Mouse (Mus musculus) neural tube, embryonic 11.5 days (tissue): ENCODE measurements at regions not wholly inside any gene's neighbourhood (a gene's known extent, or its start where the extent isn't known, plus 50 kb on each side); places are given as distances from the start of the nearest gene placed in this dataset.

Source experiments
- ATAC-seq: fragments of 200-750 bp; cut with Nextera tagmentation; 2 replicates; pipeline ENCODE4 v1.8.0; 2017; ENCODE audit warnings: moderate number of reproducible peaks, mild to moderate bottlenecking, moderate TSS enrichment, moderate library complexity; ENCODE audit not compliant: insufficient read depth, low FRiP score, low TSS enrichment
- DNase-seq: peaks from one replicate; pipeline ENCODE4 v3.0.0-alpha.2; 2015; ENCODE audit warnings: low spot score
- H3K27ac ChIP-seq: fragments of 300-500 bp; sonication (generic); 2 replicates; pipeline ENCODE4 v1.5.1; 2014; ENCODE audit warnings: low read depth, mild to moderate bottlenecking, low read length
- H3K27me3 ChIP-seq: fragments of 300-500 bp; sonication (generic); 2 replicates; pipeline ENCODE4 v1.6.1; 2014; ENCODE audit warnings: mild to moderate bottlenecking, low read length, mixed read lengths; ENCODE audit not compliant: control insufficient read depth, insufficient read depth
- H3K36me3 ChIP-seq: fragments of 300-500 bp; sonication (generic); 2 replicates; pipeline ENCODE4 v1.6.1; 2014; ENCODE audit warnings: mild to moderate bottlenecking, low read length, moderate library complexity, mixed read lengths; ENCODE audit not compliant: control insufficient read depth, insufficient read depth
- H3K4me1 ChIP-seq: fragments of 300-500 bp; sonication (generic); 2 replicates; pipeline ENCODE4 v1.6.1; 2014; ENCODE audit warnings: low read length, mixed read lengths; ENCODE audit not compliant: control insufficient read depth, insufficient read depth
- H3K4me2 ChIP-seq: fragments of 300-500 bp; sonication (generic); 2 replicates; pipeline ENCODE4 v1.6.1; 2014; ENCODE audit warnings: low read depth, mild to moderate bottlenecking, moderate library complexity
- H3K4me3 ChIP-seq: fragments of 300-500 bp; sonication (generic); 2 replicates; pipeline ENCODE4 v1.5.1; 2014; ENCODE audit warnings: low read depth, low read length
- H3K9ac ChIP-seq: fragments of 300-500 bp; sonication (generic); 2 replicates; pipeline ENCODE4 v1.6.1; 2014; ENCODE audit warnings: mild to moderate bottlenecking, low read length
- H3K9me3 ChIP-seq: fragments of 300-500 bp; sonication (generic); 2 replicates; pipeline ENCODE4 v1.6.1; 2016; ENCODE audit warnings: low read length; ENCODE audit not compliant: control insufficient read depth
- WGBS: fragments of 180-500 bp; shearing (Covaris S2); extraction: QIAGEN DNeasy Blood & Tissue Kit; methylation state at CpG from one replicate; pipeline ENCODE4 v1.1.7; 2014; 5-methylcytosine and 5-hydroxymethylcytosine counted together

DNA sequence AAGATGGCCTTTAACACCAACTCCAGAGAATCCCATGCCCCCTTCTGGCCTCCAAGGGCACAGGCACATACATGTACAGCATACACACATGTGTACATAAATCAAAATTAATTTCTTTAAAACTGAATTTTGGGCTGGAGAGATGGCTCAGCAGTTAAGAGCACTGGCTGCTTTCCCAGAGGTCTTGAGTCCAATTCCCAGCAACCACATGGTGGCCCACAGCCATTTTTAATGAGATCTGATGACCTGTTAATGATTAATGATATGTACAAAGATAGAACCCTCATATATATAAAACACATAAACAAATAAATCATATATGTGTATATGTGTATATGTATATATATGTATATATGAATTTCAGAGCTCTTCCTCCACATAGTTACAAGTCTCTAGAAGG is 66.8 kb downstream of the Rplp1 start:
- Histone ChIP-seq H3K4me3 (no peak overlapping the region), H3K4me1 (no peaks in the 10 kb centered on the region), H3K27ac (no peak overlapping the region), H3K9me3 (no peaks in the 10 kb centered on the region), H3K4me2 (no peak overlapping the region), H3K36me3 (no peaks in the 10 kb centered on the region), H3K27me3 (no peaks in the 10 kb centered on the region), H3K9ac (no peak overlapping the region)
- DNase-seq (no peak), ATAC-seq (no peak)

DNA sequence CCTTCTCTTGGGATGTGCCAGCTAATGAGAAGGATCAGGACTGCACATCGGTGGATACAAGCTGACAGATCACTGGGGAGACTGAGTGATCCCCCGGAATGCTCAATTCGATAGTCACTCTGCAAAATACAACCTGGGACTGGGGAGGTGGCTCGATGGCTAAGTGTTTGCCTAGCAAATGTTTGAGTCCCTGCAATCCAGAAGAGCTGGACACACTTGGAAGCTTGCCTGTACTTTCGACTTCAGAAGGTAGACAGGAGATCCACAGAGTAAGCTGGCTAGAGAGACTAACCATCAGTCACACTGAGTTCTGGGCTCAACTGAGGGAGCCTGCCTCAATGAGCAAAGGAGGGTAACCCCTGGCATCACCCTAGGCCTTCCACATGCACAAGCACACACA is 69.7 kb downstream of the Rplp1 start:
- Histone ChIP-seq H3K4me2 (no peak overlapping the region), H3K4me1 (no peaks in the 10 kb centered on the region), H3K4me3 (no peak overlapping the region), H3K36me3 (no peaks in the 10 kb centered on the region), H3K27me3 (no peaks in the 10 kb centered on the region), H3K9ac (no peak overlapping the region), H3K9me3 (no peaks in the 10 kb centered on the region), H3K27ac (no peak overlapping the region)
- ATAC-seq (no peak), DNase-seq (no peak)
- WGBS, result 93% methylated on average over 5 of the region's 5 CpGs

DNA sequence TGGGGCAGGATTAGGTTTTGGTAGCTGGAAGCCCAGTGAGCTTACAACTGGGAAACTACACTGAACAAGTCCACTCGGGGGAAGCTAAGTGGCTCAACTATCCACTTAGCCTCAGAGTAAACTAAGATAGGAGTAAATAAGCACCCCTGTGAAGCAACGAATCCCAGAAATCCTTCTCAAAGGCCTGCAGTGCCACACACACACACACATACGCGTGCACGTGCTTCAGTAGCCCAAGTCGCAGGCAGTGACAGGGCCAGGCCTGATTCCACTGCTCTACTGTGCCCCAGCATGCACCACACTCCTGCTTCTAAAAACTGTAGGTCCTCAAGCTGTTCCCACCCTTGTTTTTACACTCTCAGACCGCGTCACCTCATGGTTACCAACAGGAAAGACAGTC is 70.2 kb downstream of the Rplp1 start:
- Histone ChIP-seq H3K9ac (no peak overlapping the region), H3K4me3 (no peak overlapping the region), H3K27me3 (no peaks in the 10 kb centered on the region), H3K36me3 (no peaks in the 10 kb centered on the region), H3K4me1 (no peaks in the 10 kb centered on the region), H3K9me3 (no peaks in the 10 kb centered on the region), H3K27ac (no peak overlapping the region), H3K4me2 (no peak overlapping the region)
- DNase-seq (no peak), ATAC-seq (no peak)
- 85% methylated on average over 8 of the region's 8 CpGs for WGBS

DNA sequence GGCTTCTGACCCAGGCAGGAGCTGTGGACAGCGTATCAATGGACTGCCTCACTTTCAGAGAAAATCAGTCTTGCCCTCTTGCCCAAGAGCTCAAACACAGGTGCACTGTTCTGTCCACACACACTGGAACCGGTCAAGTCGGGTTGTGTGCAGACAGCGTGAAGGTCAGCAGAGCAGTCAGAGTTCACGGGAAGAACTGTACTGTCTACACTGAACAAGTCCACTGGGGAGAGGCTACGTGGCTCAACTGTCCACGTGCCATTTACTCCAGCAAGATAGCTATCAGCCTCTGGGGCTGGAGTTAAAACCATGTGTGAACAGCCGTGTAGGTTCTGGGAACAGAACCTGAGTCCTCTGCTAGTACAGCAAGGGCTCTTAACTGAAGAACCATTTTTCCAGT is 70.8 kb downstream of the Rplp1 start:
- WGBS, result 79% methylated on average over 8 of the region's 8 CpGs

DNA sequence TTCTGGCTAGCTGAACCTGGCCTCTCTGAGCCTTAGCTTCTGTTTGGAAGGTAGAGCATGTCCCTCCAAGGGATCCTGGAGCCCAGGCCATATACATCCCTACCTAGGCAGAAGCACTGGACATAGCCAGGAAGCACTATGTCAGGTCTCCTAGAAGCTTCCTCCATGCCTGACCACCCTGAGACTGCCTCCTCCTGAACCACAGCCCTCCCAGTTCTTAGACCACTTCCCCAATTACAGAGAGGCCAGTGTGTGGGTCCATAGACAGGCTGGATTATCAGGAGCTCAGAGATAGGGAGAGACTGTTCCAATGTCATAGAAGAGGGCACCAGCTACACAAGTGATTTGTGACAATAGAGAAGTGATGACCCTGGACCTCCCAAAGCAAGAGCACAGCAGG is 72.0 kb downstream of the Rplp1 start:
- ATAC-seq (no peak), DNase-seq (no peak)
- no peak overlapping the region for H3K27ac ChIP-seq
- H3K4me3 ChIP-seq, result no peak overlapping the region
- H3K9ac ChIP-seq, result no peak overlapping the region
- no peaks in the 10 kb centered on the region for H3K9me3 ChIP-seq
- no peak overlapping the region for H3K4me2 ChIP-seq
- no peaks in the 10 kb centered on the region for H3K36me3 ChIP-seq
- no peaks in the 10 kb centered on the region for H3K4me1 ChIP-seq
- H3K27me3 ChIP-seq, result no peaks in the 10 kb centered on the region

More for the DNA sequence above, 70.8 kb downstream of the Rplp1 start:
- H3K36me3 ChIP-seq, result no peaks in the 10 kb centered on the region
- H3K27me3 ChIP-seq, result no peaks in the 10 kb centered on the region
- no peak overlapping the region for H3K9ac ChIP-seq
- DNase-seq (no peak), ATAC-seq (no peak)
- no peak overlapping the region for H3K4me3 ChIP-seq
- H3K27ac ChIP-seq, result no peak overlapping the region
- no peaks in the 10 kb centered on the region for H3K9me3 ChIP-seq
- H3K4me2 ChIP-seq, result no peak overlapping the region
- H3K4me1 ChIP-seq, result no peaks in the 10 kb centered on the region

DNA sequence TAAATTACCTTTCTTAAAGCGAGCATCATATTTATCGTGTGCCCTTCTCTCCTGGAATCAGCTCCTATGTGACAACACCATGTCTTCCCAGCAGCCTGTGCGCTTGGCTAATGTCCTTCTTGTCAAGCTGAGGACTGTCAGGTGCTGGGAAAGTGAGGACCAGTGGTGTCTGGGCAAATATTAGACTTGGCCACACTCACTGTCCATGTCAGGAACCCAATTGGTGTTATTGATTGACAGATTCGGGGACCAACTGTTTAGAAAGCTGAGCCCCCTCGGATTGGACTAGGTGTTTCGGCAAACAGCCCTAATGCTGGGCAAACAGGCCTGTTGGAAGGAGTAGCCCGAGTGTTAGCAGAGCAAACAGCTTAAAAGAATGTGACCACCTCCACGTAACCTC is 73.1 kb downstream of the Rplp1 start:
- Histone ChIP-seq H3K9ac (no peak overlapping the region), H3K4me3 (no peak overlapping the region), H3K27ac (no peak overlapping the region), H3K9me3 (no peaks in the 10 kb centered on the region), H3K36me3 (no peaks in the 10 kb centered on the region), H3K4me2 (no peak overlapping the region), H3K4me1 (no peaks in the 10 kb centered on the region), H3K27me3 (no peaks in the 10 kb centered on the region)
- DNase-seq (no peak), ATAC-seq (no peak)
- WGBS, result 88% methylated on average over 8 of the region's 8 CpGs

DNA sequence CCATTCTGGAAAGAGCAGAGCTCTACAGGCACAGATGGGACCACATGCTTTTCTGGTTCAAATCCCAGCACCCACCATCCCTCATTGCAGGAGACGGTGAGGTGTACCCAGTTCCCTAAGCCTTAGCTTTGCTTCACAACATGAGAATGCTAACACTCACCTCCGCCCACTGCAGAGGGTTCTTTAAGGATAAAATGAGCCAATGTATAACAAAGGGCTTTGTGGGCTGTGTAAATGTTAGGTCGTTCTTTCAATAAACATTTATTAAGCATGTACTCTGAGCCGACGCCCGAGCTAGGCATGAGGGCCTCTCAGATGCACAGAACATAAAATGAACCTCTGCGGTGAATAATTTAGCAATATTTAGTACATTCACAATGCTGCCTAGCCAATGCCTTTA is 74.0 kb downstream of the Rplp1 start:
- no peak for ATAC-seq
- DNase-seq, result no peak
- Histone ChIP-seq H3K9me3 (no peaks in the 10 kb centered on the region), H3K36me3 (no peaks in the 10 kb centered on the region), H3K27ac (no peak overlapping the region), H3K27me3 (no peaks in the 10 kb centered on the region), H3K4me3 (no peak overlapping the region), H3K4me2 (no peak overlapping the region), H3K9ac (no peak overlapping the region), H3K4me1 (no peaks in the 10 kb centered on the region)
- WGBS, result 85% methylated on average over 7 of the region's 7 CpGs

DNA sequence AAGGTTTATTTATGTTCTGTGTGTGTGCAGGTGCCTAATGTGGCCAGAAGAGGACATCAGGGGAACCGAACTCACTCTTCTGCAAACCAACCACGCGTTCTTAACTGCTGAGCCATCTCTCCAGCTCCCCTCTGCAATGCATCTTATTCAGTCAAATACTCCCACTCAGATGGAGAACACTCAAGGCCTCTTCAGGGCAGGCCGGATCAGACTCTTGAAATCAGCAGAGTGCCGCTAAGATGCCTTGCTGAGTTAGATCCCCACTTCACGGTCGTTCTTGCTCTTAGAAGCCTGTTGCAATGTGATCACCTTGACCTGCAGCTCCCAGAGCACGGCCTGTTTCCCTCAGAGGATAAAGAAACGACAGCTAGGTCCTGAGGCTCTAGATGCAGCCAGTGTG is 81.1 kb downstream of the Rplp1 start:
- no peak overlapping the region for H3K4me2 ChIP-seq
- no peaks in the 10 kb centered on the region for H3K9me3 ChIP-seq
- ATAC-seq, result no peak
- DNase-seq, result no peak
- H3K36me3 ChIP-seq, result no peaks in the 10 kb centered on the region
- H3K27me3 ChIP-seq, result no peaks in the 10 kb centered on the region
- H3K27ac ChIP-seq, result no peak overlapping the region
- no peak overlapping the region for H3K9ac ChIP-seq
- whole genome bisulfite sequencing, result 80% methylated on average over 9 of the region's 9 CpGs
- H3K4me3 ChIP-seq, result no peak overlapping the region
- no peaks in the 10 kb centered on the region for H3K4me1 ChIP-seq

DNA sequence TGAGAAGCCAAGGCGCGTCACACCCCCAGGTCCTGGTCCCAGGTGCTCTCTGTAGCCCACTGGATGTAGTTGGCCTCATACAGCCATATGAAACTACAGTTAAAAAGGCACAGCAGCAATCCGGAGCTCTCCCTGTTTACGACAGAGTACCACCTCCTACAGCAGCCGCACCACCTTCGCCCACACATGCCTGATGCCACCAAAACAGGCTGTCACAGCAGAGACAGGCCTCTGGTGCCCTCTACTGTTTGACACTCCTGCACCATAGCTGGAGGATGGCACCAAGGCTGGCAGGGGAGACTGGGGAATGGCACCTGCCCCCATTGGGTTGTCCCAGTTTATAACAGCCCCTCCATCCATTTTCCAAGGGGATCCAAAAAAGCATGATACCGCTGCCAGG is 84.1 kb downstream of the Rplp1 start:
- 70% methylated on average over 7 of the region's 7 CpGs for WGBS
- no peaks in the 10 kb centered on the region for H3K9me3 ChIP-seq
- no peak overlapping the region for H3K4me2 ChIP-seq
- ATAC-seq, result no peak
- no peak overlapping the region for H3K4me3 ChIP-seq
- H3K4me1 ChIP-seq, result no peaks in the 10 kb centered on the region
- H3K36me3 ChIP-seq, result no peaks in the 10 kb centered on the region
- H3K27ac ChIP-seq, result no peak overlapping the region
- no peaks in the 10 kb centered on the region for H3K27me3 ChIP-seq
- no peak overlapping the region for H3K9ac ChIP-seq
- DNase-seq, result peak; percentile 22
